Mouse (Mus musculus): ENCODE results near the gene Ppm1e. TPM values are rescaled to one million over a fixed set of nuclear protein-coding genes. Genes with fewer than 3 reads are reported as not detected.

The Ppm1e gene
- polyA plus RNA-seq, 1 experiment from 2014 or later, result 24.1 TPM

- Histone ChIP-seq H3K4me3 (ENCODE audit: low read depth, low read length) (no peak overlapping the region), H3K4me2 (ENCODE audit: low read length) (no peak overlapping the region)
- ATAC-seq, result no peak
Observed at GRCm38 (mm10) chr11:87367061-87367460, 8.2 kb upstream of the Ppm1e start.

GRCm38 (mm10) chr11:87365120-87365519 lies 6.3 kb upstream of the Ppm1e start:
- 91% methylated on average over 5 of the region's 5 CpGs for WGBS
- Histone ChIP-seq H3K36me3 (ENCODE audit: control insufficient read depth, insufficient read depth, low read length) (no peaks in the 10 kb centered on the region), H3K27ac (ENCODE audit: low read length) (no peak overlapping the region), H3K27me3 (ENCODE audit: control insufficient read depth, insufficient read depth, low read depth, low read length) (no peaks in the 10 kb centered on the region), H3K9me3 (replicated peaks; ENCODE audit: control insufficient read depth, low read length, poor library complexity, severe bottlenecking) (no peaks in the 10 kb centered on the region), H3K4me1 (ENCODE audit: control insufficient read depth, insufficient read depth, low read length) (no peaks in the 10 kb centered on the region), H3K4me2 (ENCODE audit: low read length) (no peak overlapping the region), H3K9ac (ENCODE audit: low read depth, low read length) (no peak overlapping the region), H3K4me3 (ENCODE audit: low read depth, low read length) (no peak overlapping the region)
- no peak for ATAC-seq

More at GRCm38 (mm10) chr11:87367061-87367460, 8.2 kb upstream of the Ppm1e start:
- H3K27ac ChIP-seq (ENCODE audit: low read length), result no peak overlapping the region
- no peak overlapping the region for H3K9ac ChIP-seq (ENCODE audit: low read depth, low read length)
- no peaks in the 10 kb centered on the region for H3K4me1 ChIP-seq (ENCODE audit: control insufficient read depth, insufficient read depth, low read length)
- H3K36me3 ChIP-seq (ENCODE audit: control insufficient read depth, insufficient read depth, low read length), result no peaks in the 10 kb centered on the region
- H3K9me3 ChIP-seq (replicated peaks; ENCODE audit: control insufficient read depth, low read length, poor library complexity, severe bottlenecking), result no peaks in the 10 kb centered on the region
- no peaks in the 10 kb centered on the region for H3K27me3 ChIP-seq (ENCODE audit: control insufficient read depth, insufficient read depth, low read depth, low read length)
- WGBS, result 88% methylated on average over 7 of the region's 7 CpGs

GRCm38 (mm10) chr11:87359262-87359612 lies 414 bp upstream of the Ppm1e start:
- Histone ChIP-seq H3K9ac (ENCODE audit: low read depth, low read length) (peak overlapping the region; percentile 1; the same call in 1 of the 2 replicates), H3K36me3 (ENCODE audit: control insufficient read depth, insufficient read depth, low read length) (no peaks in the 10 kb centered on the region), H3K9me3 (replicated peaks; ENCODE audit: control insufficient read depth, low read length, poor library complexity, severe bottlenecking) (no peaks in the 10 kb centered on the region), H3K27ac (ENCODE audit: low read length) (peak overlapping the region; percentile 88; the same call in 1 of the 2 replicates), H3K4me1 (ENCODE audit: control insufficient read depth, insufficient read depth, low read length) (peaks cover 13% of the 10 kb centered on the region), H3K27me3 (ENCODE audit: control insufficient read depth, insufficient read depth, low read depth, low read length) (no peaks in the 10 kb centered on the region), H3K4me2 (ENCODE audit: low read length) (peak overlapping the region; percentile 82), H3K4me3 (ENCODE audit: low read depth, low read length) (peak overlapping the region; percentile 62)
- WGBS, result 12% methylated on average over 10 of the region's 10 CpGs
- no peak for ATAC-seq

- Histone ChIP-seq H3K27ac (ENCODE audit: low read length) (peak overlapping the region; percentile 88), H3K4me3 (ENCODE audit: low read depth, low read length) (peak overlapping the region; percentile 62), H3K36me3 (ENCODE audit: control insufficient read depth, insufficient read depth, low read length) (no peaks in the 10 kb centered on the region), H3K9me3 (replicated peaks; ENCODE audit: control insufficient read depth, low read length, poor library complexity, severe bottlenecking) (no peaks in the 10 kb centered on the region), H3K4me1 (ENCODE audit: control insufficient read depth, insufficient read depth, low read length) (peaks cover 13% of the 10 kb centered on the region), H3K4me2 (ENCODE audit: low read length) (peak overlapping the region; percentile 82), H3K9ac (ENCODE audit: low read depth, low read length) (peak overlapping the region; percentile 79), H3K27me3 (ENCODE audit: control insufficient read depth, insufficient read depth, low read depth, low read length) (no peaks in the 10 kb centered on the region)
- ATAC-seq, result peak; percentile 25; the same call in 1 of the 2 replicates
- WGBS, result 3% methylated on average over 31 of the region's 31 CpGs
Observed at GRCm38 (mm10) chr11:87357317-87358300, 1.2 kb downstream of the Ppm1e start.

GRCm38 (mm10) chr11:87354861-87355260 lies 4.0 kb downstream of the Ppm1e start:
- Histone ChIP-seq H3K4me3 (ENCODE audit: low read depth, low read length) (no peak overlapping the region), H3K4me1 (ENCODE audit: control insufficient read depth, insufficient read depth, low read length) (peaks cover 13% of the 10 kb centered on the region), H3K9me3 (replicated peaks; ENCODE audit: control insufficient read depth, low read length, poor library complexity, severe bottlenecking) (no peaks in the 10 kb centered on the region), H3K9ac (ENCODE audit: low read depth, low read length) (no peak overlapping the region), H3K4me2 (ENCODE audit: low read length) (no peak overlapping the region), H3K27ac (ENCODE audit: low read length) (no peak overlapping the region), H3K36me3 (ENCODE audit: control insufficient read depth, insufficient read depth, low read length) (no peaks in the 10 kb centered on the region), H3K27me3 (ENCODE audit: control insufficient read depth, insufficient read depth, low read depth, low read length) (no peaks in the 10 kb centered on the region)
- WGBS, result 83% methylated on average over 1 of the region's 1 CpGs
- no peak for ATAC-seq

- 88% methylated on average over 7 of the region's 7 CpGs for WGBS
- no peak for ATAC-seq
- no peak overlapping the region for H3K4me2 ChIP-seq (ENCODE audit: low read length)
- H3K4me1 ChIP-seq (ENCODE audit: control insufficient read depth, insufficient read depth, low read length), result peaks cover 8% of the 10 kb centered on the region
- no peak overlapping the region for H3K27ac ChIP-seq (ENCODE audit: low read length)
- no peaks in the 10 kb centered on the region for H3K36me3 ChIP-seq (ENCODE audit: control insufficient read depth, insufficient read depth, low read length)
- H3K9me3 ChIP-seq (replicated peaks; ENCODE audit: control insufficient read depth, low read length, poor library complexity, severe bottlenecking), result no peaks in the 10 kb centered on the region
- H3K27me3 ChIP-seq (ENCODE audit: control insufficient read depth, insufficient read depth, low read depth, low read length), result no peaks in the 10 kb centered on the region
- no peak overlapping the region for H3K4me3 ChIP-seq (ENCODE audit: low read depth, low read length)
- H3K9ac ChIP-seq (ENCODE audit: low read depth, low read length), result no peak overlapping the region
Observed at GRCm38 (mm10) chr11:87353646-87354170, 5.1 kb downstream of the Ppm1e start.

- H3K4me1 ChIP-seq (ENCODE audit: control insufficient read depth, insufficient read depth, low read length), result no peaks in the 10 kb centered on the region; the same call in 1 of the 2 replicates
- no peaks in the 10 kb centered on the region for H3K27me3 ChIP-seq (ENCODE audit: control insufficient read depth, insufficient read depth, low read depth, low read length)
- H3K27ac ChIP-seq (ENCODE audit: low read length), result no peak overlapping the region
- H3K9ac ChIP-seq (ENCODE audit: low read depth, low read length), result no peak overlapping the region
- ATAC-seq, result no peak
- no peak overlapping the region for H3K4me3 ChIP-seq (ENCODE audit: low read depth, low read length)
- no peak overlapping the region for H3K4me2 ChIP-seq (ENCODE audit: low read length)
- no peaks in the 10 kb centered on the region for H3K9me3 ChIP-seq (replicated peaks; ENCODE audit: control insufficient read depth, low read length, poor library complexity, severe bottlenecking)
- H3K36me3 ChIP-seq (ENCODE audit: control insufficient read depth, insufficient read depth, low read length), result no peaks in the 10 kb centered on the region
- 89% methylated on average over 3 of the region's 3 CpGs for WGBS
Observed at GRCm38 (mm10) chr11:87326381-87326780, 32.4 kb downstream of the Ppm1e start.

- H3K36me3 ChIP-seq (ENCODE audit: control insufficient read depth, insufficient read depth, low read length), result no peaks in the 10 kb centered on the region
- no peak overlapping the region for H3K9ac ChIP-seq (ENCODE audit: low read depth, low read length)
- H3K4me2 ChIP-seq (ENCODE audit: low read length), result no peak overlapping the region
- 63% methylated on average over 8 of the region's 8 CpGs for WGBS
- H3K4me3 ChIP-seq (ENCODE audit: low read depth, low read length), result no peak overlapping the region
- ATAC-seq, result no peak
- peaks cover 4% of the 10 kb centered on the region for H3K4me1 ChIP-seq (ENCODE audit: control insufficient read depth, insufficient read depth, low read length)
- H3K27ac ChIP-seq (ENCODE audit: low read length), result no peak overlapping the region
- H3K9me3 ChIP-seq (replicated peaks; ENCODE audit: control insufficient read depth, low read length, poor library complexity, severe bottlenecking), result no peaks in the 10 kb centered on the region
- H3K27me3 ChIP-seq (ENCODE audit: control insufficient read depth, insufficient read depth, low read depth, low read length), result no peaks in the 10 kb centered on the region
Observed at GRCm38 (mm10) chr11:87322558-87322957, 36.3 kb downstream of the Ppm1e start.

- no peaks in the 10 kb centered on the region for H3K9me3 ChIP-seq (replicated peaks; ENCODE audit: control insufficient read depth, low read length, poor library complexity, severe bottlenecking)
- no peak overlapping the region for H3K4me2 ChIP-seq (ENCODE audit: low read length)
- H3K4me1 ChIP-seq (ENCODE audit: control insufficient read depth, insufficient read depth, low read length), result peaks cover 4% of the 10 kb centered on the region
- ATAC-seq, result no peak
- H3K27me3 ChIP-seq (ENCODE audit: control insufficient read depth, insufficient read depth, low read depth, low read length), result no peaks in the 10 kb centered on the region
- no peak overlapping the region for H3K27ac ChIP-seq (ENCODE audit: low read length)
- no peaks in the 10 kb centered on the region for H3K36me3 ChIP-seq (ENCODE audit: control insufficient read depth, insufficient read depth, low read length)
- H3K4me3 ChIP-seq (ENCODE audit: low read depth, low read length), result no peak overlapping the region
- H3K9ac ChIP-seq (ENCODE audit: low read depth, low read length), result no peak overlapping the region
- 82% methylated on average over 5 of the region's 5 CpGs for WGBS
Observed at GRCm38 (mm10) chr11:87320007-87320406, 38.8 kb downstream of the Ppm1e start.
